Mouse (Mus musculus) frontal cortex, adult (tissue): ENCODE measurements at regions not wholly inside any gene's neighbourhood (a gene's known extent, or its start where the extent isn't known, plus 50 kb on each side); places are given as distances from the start of the nearest gene placed in this dataset.
A peak's percentile ranks its signal among the peaks of the same experiment; 100 is the strongest.

Experiments used
- ATAC-seq: cut with Nextera tagmentation; 2 replicates; pipeline ENCODE4 v1.9.2; 2017; ENCODE audit warnings: mild to moderate bottlenecking, moderate library complexity, mixed read lengths; ENCODE audit not compliant: low TSS enrichment

DNA sequence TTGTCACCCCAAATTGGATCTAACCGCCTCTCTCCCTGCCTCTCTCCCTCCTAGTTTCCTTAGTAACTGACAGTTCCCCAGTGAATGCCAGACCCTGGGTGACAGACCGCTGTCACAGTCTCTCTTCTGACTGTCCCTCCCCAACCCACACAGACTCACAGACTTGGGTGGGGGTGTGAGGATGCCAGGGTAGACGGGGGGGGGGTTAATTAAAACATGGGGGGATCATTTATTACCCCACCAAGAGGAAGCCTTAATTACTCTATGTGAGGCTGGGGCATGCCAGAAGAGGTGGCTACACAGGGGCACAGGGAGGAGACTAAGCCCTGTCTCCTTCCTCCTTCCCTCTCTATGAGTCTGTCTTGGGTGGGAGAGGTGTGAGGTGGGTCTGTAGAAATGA is 261.1 kb upstream of the Gm4791 start:
- ATAC-seq = no peak

DNA sequence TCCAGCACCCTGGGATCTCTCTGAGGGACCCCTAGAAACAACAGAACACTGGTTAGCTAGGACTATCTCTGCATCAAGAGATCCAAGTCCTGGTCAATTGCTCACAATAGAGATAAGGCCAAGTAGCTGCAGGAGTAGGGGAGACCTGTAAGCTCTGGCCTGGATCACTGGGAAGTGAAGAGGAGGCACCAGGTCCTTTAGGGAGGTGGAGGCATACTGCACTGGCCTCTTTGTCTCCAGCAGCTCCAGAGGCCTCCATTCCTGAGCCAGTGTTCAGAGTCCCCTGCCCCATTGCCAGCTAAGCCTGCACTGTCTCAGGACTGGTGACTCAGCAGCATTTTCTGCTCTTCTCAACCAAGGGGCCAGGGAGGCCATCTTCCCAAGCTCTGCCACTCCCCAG is 262.3 kb upstream of the Gm4791 start:
- ATAC-seq = no peak

DNA sequence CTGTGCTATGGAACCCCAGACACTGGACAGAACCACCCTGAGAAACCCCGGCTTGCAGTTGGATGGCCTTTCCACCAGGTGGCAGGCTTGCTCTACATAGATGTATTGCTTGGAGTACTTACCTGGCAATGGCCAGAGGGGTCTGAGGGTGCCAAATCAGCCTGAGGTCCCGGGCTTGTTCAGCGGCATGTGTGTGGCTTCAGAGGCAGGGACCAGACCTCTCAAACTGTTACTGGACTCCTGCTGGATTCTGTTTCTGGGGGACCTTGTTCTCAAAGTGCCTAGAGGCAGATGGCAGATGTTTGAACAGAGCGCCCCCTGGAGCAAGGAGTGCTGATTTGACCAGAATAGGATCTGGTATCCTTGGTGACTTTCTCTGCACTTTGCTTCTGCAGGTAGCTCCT is 262.9 kb upstream of the Gm4791 start:
- ATAC-seq = peak; percentile 77

DNA sequence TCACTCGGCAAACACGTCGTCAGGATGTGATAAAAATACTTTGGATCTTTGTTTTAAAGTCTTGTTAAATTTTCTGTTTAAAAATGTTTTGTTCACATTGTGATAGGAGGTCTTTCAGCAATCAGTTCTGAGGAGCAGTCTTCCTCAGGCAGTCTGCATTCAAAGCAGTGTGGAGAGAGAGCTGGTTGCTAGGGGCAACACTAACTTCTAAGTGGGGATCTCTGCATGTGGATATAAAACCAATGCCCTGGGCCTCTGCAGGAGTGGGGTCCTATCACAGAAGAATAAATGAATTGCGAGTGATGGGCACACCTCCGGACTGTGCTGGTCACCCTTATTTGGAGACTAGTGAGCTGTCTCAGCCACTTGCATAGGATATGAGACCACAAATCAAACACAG is 270.1 kb upstream of the Gm4791 start:
- 0 out of 2 replicates have a peak, but pooled peaks have one; percentile 41 for ATAC-seq

DNA sequence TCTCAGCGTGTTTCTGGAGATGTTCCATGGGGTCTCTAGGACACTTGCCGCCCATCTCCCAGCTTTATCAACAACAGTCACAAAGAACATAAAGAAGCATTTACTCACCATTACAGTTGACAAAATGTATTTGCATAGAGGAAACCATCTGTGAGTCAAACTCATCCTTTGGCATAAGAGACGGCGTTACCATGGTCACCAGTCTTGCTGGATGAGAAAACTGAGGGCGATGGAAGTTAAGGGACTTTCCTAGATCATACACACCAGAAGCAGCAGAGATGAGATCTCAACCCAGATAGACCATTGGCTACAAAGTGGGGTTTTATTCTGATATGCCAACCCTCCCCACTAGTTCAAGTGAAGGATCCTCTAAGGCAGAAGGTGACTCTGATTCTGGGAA is 274.3 kb upstream of the Gm4791 start:
- ATAC-seq = peak; percentile 94

DNA sequence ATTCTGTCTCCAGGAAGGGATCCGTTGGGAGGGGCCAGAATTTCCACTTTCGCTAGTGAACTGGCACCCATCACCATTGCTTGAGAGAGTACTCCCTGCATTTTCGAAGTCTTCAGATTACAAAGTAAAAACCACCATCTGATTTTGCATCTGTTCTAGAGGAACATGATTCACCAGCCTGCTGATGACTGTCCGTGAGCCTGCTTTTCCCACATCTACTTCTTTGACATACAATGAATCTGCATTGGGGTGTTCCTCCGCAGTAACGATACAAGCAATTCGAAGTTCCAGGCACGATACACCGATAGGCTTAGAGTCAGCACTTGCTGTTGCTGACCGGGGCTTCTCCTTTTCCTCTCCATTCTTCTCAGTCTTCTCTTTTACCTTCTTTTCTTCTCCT is 285.1 kb upstream of the Gm4791 start:
- peak; percentile 64; the same call in 1 of the 2 replicates for ATAC-seq

DNA sequence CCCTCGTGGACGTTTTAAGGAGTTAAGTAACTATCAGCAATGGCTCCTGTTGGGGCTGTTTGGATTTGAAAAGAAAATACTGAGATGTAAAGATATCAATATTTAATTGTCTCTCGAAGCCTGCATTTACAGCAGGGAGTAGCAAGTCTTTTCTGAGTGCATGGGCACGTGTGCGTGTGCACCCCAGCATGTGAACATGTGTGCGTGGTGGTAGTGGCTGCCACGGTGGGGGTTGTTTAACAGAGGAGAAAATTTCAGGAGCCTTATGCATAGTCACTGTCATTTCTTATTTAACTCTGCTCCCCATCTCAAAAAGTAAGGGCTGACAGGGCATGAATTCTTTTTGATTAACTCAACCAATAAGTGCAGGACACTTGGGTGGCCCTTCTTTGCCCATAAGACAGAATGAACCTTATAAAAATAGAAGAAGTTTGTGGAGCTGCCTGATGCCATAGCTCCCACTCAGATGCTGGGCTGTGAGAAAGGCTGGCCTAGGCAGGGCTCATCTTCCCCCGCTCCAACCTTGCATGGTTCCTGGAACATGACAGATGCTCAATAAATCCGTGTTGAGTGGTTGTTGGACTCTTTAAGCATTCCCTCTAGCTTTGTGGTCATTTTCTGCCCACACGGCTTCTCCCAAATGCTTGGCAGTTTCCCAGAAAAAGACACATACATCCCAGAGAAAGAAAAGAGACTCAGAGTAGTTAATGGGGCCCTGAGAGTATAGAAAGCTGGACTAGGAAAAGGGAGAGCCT is 294.2 kb upstream of the Gm4791 start:
- ATAC-seq = peak; percentile 77

DNA sequence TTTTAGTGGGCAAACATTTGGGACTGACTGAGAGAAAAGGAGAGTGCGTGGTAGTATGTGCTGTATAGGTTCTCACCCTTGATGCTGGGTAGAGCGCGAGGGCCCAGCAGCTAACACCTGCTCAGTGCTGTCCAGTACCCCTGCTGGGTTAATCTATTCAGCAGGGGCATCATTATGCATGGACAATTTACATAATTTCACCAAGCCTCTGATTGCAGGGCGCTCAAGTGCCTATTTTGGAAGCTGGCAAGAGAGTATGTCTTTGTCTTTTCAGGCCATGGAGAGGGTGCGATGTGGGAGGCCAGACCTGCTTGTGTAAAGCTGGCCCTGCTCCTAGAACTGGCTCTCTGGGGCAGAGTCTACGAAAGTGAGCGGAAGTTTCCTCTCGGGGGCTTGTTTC is 294.9 kb upstream of the Gm4791 start:
- ATAC-seq = peak; percentile 64

DNA sequence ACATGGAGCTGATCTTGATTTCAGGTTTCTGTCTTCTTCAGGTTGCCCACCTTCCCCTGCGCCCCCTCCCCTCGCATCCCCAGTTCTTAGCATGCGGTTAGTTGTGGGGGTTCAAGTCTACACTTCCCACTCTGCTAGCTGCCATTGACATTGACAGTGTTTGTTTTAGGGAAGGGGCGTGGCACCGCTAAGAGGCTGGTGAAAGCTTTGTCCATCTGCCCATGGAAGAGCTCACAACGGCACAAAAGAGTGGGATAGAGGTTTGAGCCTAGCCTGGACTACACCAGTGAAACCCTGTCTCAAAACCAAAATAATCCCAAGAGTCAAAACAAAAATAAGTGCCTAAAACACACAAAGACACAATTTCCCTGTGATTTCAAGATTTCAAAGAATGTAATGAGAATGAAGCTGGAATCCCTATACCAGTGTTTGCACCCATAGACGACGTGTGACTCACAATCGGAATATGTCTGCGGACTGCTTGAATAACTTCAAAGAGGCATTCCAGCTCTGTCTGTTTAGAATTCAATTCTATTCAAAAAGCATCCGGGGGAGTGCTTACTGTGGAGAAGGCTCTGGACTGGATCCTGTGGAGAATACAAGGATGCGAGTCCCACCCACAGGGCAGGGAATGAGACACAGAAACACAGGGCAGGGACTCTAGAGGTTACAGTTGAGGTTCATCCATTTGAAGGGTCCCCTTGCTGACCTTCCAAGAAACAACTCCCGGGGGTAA is 295.5 kb upstream of the Gm4791 start:
- ATAC-seq = peak; percentile 85

DNA sequence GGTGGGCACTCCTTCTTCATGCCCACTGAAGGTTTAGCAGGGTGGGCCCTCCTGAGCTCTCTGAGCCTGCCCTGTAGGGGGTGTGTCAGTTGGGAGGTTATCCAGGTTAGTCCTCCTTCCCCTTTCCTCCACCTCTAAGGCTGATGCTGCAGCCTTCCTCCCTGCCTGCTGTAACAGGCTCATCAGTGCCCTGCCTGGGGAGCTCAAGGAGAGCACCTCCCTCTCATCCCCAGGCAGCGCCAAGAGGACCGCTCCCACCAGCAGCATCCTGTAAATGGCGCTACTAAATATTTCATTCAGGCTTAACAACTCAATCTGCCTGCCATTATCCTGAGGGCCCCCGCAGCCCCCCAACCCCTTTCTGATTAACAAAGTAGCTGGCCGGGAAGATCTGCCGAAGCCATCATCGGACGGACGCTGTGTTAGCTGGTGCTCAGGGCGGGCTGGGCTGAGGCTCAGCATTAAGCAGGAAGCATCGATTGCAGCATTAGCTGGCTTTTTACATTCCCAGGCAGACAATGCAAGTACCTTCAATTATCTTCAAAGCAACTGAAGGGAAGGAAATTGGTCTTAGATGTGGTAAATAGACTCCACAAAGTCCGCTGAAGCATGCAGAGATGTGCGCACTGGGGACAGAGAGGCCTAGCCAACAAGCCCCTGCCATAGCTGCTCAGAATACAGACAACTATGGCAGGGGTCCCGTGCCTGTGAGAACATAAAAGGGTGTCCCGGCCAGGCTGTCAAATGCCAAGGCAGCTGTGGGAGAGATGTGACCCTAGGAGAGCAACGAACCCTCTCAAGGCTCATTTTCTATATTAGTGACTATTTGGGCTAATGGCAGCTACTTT is 296.3 kb upstream of the Gm4791 start:
- ATAC-seq = no peak

DNA sequence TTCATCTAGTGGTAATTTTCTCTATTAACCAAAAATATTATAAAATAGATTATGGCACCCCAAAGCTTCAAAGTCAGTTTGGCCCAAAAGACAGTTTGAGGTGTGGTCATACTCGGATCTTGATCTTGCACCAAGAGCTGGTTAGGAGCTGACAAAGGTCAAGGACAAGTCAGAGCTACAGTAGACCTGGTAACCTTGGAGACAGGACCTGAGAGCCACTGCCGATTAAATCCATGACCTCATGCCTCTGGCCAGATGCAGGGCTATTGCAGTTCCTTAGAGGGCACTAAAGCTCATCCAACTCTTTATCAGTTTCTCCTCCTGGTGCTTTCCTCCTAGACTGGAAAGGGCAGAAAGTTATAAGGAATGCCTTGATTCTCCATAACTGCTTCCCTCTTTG is 302.4 kb upstream of the Gm4791 start:
- no peak for ATAC-seq

DNA sequence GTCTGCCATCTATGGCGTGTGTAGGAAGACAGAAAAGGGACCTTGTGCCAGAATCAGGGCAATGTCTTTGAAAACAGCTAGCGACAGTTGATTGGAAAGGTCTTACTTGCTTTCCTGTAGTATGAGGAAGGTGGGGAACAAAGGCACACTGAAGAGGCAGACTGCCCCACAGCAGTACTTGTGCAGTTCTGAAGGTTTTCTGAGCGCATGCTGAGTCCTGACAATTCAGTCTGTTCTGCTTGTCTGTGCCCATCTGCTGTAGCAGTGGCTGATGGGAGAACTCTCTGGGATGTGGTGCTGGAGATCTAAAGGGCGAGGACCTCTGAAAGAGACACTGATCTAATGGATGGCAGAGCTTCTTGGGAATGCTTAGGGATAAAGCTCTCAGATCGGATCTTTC is 309.2 kb upstream of the Gm4791 start:
- ATAC-seq = no peak

DNA sequence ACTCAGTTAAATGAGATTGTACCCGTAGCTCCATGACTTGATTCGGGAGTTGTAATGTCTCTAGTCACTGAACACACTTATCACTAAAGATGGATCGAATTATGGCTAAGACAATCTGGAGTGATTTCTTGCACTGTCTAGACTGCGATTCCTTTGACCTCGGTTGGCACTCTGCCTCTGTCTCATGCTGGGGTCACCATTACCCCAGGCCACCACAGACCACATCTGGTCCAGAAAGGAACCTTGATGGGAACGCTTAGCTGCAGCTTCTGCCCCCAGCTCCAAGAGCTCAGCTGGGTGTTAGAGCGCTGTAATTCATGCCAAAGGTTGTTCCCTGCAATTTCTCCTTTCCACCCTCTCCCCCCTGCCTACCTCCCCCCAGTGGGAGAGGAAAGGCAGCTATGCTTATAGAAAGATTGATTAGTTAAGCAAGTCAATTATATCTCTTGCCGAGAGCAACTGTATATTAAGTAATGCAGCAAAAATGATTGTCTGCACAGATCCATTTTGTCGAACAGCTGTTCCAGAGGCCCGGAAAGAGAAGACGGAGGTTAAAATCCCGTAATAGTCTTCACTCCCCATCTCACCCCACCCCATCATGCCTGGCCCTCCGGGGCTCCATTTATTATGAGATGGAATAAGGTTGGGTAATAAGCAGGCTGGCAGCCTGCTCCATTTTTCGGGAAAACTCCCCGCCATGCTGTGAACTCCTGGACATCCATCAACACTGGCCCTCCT is 314.3 kb upstream of the Gm4791 start:
- no peak for ATAC-seq

DNA sequence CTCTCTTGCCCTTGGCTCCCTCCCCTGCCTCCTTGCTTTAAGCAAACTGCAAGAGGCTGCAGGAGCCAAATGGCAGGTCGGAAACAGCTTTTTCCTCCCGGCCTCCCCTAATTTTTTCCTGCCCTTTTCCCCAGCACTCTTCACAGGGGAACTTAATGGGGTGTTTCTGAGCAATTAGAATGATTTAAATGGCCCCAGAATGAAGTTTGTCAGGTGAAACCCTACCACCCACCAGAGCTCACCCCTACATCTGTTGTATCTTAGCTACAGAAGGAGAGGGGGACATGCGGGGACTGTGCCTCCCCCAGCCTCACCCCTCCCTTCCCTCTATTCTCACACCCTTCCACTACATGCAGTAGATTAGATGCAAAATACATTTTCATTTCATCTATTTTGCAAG is 326.5 kb upstream of the Gm4791 start:
- no peak for ATAC-seq

DNA sequence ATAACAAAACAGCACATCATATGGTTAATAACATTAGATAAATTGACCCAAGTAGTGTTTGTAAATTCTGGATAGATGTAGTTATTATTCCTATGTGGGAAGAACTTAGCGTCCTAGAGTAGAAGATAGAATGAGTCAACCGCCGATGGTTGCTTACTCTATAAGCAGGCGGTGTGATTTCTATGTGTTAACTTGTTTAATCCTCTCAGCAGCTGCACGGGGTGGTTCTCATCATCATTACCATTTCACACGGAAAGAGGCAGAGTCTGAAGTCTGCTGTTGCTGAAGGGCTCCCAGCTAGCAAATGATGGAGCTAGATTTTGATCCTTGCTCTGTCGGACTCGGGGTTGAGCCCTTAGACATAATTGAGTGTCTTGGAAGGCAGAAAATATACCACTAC is 334.6 kb upstream of the 4931429L15Rik start:
- peak; percentile 94 for ATAC-seq

DNA sequence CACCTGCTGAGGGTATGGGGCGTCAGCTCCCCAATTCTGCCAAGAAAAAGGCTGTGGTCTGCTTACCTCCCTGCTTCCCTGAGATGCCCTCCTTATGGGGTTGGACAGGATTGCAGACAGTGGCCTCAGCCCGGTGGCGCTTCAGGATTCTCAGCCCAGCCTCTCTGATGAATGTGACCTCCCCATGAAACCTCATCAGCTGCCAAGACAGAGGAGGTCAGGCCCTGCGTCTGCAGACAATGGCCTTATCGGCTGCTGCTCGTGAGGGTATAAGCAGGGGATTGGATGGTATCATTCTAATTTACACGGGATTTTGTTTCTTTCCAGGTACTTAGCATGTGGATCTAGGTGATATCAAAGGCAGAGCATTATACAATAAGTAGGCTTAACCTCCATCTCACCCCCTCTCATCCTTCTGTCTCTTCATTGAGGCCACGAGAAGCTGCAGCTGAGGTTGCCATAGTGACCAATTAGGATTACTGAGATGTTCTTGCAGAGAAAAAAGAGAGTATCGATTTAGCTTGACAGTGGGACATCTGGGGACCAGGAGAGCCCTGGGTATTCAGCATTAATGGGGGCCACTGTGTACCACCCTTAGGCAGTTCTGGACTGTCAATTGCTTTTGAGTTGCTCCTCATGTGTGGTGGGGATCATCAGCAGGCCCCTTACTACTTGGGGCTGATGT is 327.6 kb upstream of the 4931429L15Rik start:
- ATAC-seq = no peak

DNA sequence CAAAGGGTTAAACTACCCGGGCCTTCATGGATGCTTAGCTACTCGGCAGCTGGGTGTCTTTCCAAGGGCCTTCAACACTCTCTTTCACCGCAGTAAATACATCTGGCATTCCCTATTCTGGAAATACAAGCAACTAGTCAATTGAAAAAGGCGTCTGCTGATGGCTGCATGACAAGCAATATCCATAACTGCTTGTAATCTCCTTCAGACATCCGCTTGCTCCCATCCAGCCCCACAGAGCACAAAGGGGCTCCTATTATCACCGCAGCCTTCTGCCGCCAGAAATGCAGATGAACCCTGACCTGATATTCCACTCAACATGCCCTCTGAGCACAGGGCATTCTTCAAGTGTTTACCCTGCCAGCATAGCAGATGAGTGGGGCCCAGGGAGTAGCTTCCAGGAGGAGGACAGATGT is 325.7 kb upstream of the 4931429L15Rik start:
- no peak for ATAC-seq

DNA sequence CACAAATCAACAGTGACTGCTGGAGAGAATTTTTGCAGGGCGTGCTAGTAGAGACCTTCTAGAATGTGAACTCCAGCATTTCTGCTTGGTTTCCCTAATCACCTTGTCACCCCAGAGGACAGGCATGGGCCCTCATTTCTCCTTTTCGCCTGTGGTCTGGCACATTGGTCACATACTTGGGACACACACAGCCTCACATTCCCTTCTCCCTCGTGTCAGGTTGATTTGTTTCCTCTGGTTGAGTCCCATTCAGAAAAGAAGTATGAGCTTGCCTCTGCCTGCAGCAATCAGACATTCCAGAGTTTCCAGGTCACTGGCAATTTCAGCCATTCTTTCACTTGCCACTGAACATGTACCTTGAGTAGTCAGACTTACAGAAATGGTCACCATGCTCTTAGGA is 323.8 kb upstream of the 4931429L15Rik start:
- ATAC-seq = no peak

DNA sequence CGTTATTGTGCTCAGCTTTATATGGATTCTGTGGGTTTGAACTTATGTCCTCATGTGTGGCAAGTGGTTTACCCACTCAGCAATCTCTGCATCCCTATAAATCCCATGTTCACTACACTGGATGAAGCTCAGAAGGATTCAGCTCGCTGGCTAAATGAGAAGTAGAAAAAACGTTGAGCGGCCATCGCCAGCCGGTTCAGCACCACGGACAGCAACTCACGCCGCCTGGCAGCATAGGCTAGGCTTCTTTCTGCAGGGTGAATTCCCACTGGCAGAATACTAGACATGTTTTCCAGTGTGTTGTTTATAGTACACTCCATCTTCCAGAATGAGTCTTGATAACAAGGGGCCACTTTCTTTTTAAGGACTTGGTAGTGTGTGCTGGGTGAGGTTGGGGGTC is 322.9 kb upstream of the 4931429L15Rik start:
- ATAC-seq = no peak

DNA sequence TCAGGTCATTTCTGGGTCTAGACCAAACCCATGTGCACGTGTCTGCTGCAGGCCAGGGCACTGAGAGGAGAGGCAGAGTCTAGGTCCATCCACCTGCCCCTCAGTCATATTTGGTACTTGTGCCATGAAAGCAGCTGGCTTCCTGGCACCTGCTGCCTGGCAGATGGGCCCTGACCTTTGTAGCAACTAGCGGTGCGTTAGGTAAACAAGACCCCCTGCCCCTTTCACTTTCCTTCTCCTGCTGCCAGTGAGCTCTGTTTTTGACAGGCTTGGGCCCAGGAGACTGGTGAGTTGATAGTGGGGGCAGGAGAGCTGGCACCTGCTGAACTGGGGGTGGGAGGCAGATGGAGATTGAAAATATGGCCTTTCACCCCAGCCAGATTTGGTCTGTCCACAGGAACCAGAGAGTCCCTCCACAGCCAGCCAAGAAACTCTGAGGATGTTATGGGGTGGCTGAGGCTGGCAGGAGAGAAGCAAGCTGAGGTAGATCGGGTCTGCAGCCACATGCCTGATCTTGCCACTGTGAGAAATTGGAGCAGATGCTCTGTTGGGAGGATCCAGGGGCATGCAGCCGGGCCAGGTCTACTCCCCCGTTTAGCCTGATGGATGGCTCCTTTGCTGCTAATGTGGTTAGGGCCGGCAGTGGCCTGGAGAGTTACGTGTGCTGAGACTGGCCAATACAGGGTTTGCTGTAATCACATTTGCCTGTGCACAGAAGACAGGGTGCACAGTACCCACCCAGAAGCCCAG is 316.6 kb upstream of the 4931429L15Rik start:
- ATAC-seq = no peak
